Mouse (Mus musculus): ENCODE results near the gene Zbtb7b.

GRCm38 (mm10) chr3:89359630-89360029, 34.9 kb downstream of the Zbtb7b start:
- TF ChIP-seq POLR2A (IDR thresholded peaks at IDR 0.05; ENCODE audit: low read depth, low read length) (no peak), SMC3 (IDR thresholded peaks at IDR 0.05; ENCODE audit: low read depth, low read length) (no peak), BHLHE40 (IDR thresholded peaks at IDR 0.05; ENCODE audit: low read depth, low read length) (no peak), CTCF (conservative IDR thresholded peaks at IDR 0.05 in 1 of 2, IDR thresholded peaks at IDR 0.05 in 1 of 2; ENCODE audit: low read depth in 2 of 2, low read length in 2 of 2) (no peak), EP300 (IDR thresholded peaks at IDR 0.05; ENCODE audit: low read length) (no peak), ZMIZ1 (IDR thresholded peaks at IDR 0.05; ENCODE audit: low read depth, low read length) (no peak), POLR2AphosphoS2 (IDR thresholded peaks at IDR 0.05; ENCODE audit: low read depth, low read length) (no peak), KAT2A (IDR thresholded peaks at IDR 0.05; ENCODE audit: insufficient replicate concordance, low read length) (no peak), ELF1 (IDR thresholded peaks at IDR 0.05; ENCODE audit: low read depth, low read length) (no peak), TCF12 (IDR thresholded peaks at IDR 0.05; ENCODE audit: low read depth, low read length) (no peak), ZC3H11A (IDR thresholded peaks at IDR 0.05; ENCODE audit: low read depth, low read length) (no peak), HCFC1 (IDR thresholded peaks at IDR 0.05; ENCODE audit: low read depth, low read length) (no peak)
